Mouse (Mus musculus) bone marrow macrophage, adult 2 months (primary cell): ENCODE measurements around the gene Hipk4.

Source experiments
- CTCF ChIP-seq: IDR thresholded peaks from 2 replicates; pipeline ENCODE4 v1.5.1; 2012; ENCODE audit warnings: low read depth, mild to moderate bottlenecking, low read length, moderate library complexity
- POLR2A ChIP-seq: IDR thresholded peaks from 2 replicates; pipeline ENCODE4 v1.6.1; 2012; ENCODE audit warnings: mild to moderate bottlenecking, low read depth, low read length, borderline replicate concordance

DNA sequence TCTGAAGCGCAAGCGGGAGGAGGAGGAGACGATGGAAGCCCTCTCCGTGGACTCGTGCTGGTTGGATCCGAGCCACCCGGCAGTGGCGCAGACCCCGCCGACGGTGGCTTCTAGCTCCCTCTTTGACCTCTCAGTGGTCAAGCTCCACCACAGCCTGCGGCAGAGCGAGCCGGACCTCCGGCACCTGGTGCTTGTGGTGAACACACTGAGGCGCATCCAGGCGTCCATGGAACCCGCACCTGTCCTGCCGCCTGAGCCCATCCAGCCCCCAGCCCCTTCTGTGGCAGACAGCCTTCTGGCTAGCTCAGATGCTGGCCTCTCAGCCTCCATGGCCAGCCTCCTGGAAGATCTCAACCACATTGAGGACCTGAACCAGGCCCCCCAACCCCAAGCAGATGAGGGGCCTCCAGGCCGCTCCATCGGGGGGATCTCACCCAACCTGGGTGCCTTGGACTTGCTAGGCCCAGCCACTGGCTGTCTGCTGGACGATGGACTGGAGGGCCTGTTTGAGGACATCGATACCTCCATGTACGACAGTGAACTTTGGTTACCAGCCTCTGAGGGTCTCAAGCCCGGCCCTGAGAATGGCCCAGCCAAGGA is 33.7 kb upstream of the Hipk4 start:
- TF ChIP-seq CTCF (no peak), POLR2A (no peak)
